Mouse (Mus musculus) stomach, postnatal 0 days (tissue): ENCODE measurements around the gene Ltbp1.

Source experiments
- CTCF ChIP-seq: IDR thresholded peaks from 2 replicates; pipeline ENCODE4 v1.5.1; 2016; ENCODE audit warnings: antibody characterized with exemption, low read depth, mild to moderate bottlenecking, moderate library complexity
- EP300 ChIP-seq: optimal IDR thresholded peaks from 2 replicates; pipeline ENCODE3; 2016; ENCODE audit warnings: antibody characterized with exemption

GRCm38 (mm10) chr17:75268506-75268905, 263.1 kb downstream of the Ltbp1 start:
- TF ChIP-seq CTCF = no peak
- TF ChIP-seq EP300 = no peak
